Mouse (Mus musculus): ENCODE measurements around the gene Traf7. TPM values are rescaled to one million over a fixed set of nuclear protein-coding genes. Genes with fewer than 3 reads are reported as not detected.

Gene Traf7
- 112 TPM for polyA plus RNA-seq (2012; fragmentation: generic; extraction: Trizol)

DNA sequence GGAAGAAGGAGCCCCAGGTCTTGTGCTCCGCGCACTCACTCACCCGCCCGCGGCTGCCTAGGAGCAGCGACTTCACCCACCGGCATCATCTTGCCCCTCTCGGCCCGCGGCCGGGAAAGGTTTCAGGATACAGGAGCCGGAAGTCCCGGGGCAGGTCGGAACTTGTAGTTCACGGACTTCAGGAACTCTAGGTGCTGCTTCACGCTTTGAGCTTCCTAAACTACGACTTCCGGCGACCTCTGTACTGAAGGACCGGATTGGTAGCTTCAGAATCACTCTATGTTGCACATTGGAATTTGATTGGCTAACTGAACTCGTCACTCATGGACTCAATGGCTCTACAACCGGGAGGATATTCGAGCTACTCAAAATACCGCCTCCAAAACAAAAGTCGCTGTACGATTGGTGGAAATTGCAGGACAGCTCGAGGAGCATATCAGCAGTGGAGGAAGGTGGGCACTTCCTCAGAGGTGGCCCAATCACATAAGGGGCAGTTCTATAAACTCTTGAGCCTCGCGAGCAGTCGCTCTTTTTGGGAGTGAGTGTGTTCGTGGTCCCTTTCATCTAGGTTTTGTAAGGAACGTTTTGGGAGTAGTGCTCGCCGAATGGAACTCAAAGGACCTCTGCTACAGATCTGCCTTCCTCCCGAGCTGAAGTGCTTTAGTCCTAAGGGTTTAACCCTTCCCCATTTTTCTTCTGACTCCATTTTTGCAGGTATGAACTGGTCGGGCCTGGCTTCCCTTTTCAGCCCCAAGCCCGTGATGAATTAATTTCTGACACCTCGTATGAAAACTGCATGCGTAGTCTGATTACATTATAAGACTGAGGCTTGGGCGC, at the start of gene Traf7:
Gene Traf7 (minus strand): TSS at position 216 of the 837 bp plus-strand sequence.
- Histone ChIP-seq H3K36me3 (ENCODE audit: control insufficient read depth, insufficient read depth) (no peaks in the 10 kb centered on the region), H3K4me3 (peak within 1 kb of the TSS; percentile 77), H3K4me2 (ENCODE audit: low read depth) (peak within 1 kb of the TSS; percentile 95), H3K27me3 (ENCODE audit: control insufficient read depth, insufficient read depth, insufficient read length) (no peaks in the 10 kb centered on the region), H3K79me2 (ENCODE audit: control insufficient read depth, insufficient read depth) (peaks cover 53% of the 10 kb centered on the region), H3ac (ENCODE audit: control insufficient read depth, insufficient read length) (peak within 1 kb of the TSS; percentile 11)
- TF ChIP-seq TCF12 (IDR thresholded peaks at IDR 0.05; ENCODE audit: insufficient read depth, poor library complexity, severe bottlenecking): no peak
- TF ChIP-seq REST (IDR thresholded peaks at IDR 0.05; ENCODE audit: insufficient read depth, insufficient read length): no peak
- TF ChIP-seq TCF3 (IDR thresholded peaks at IDR 0.05; ENCODE audit: insufficient read length, low read depth): no peak
- TF ChIP-seq MYOD1 (IDR thresholded peaks at IDR 0.05; ENCODE audit: control insufficient read depth in 1 of 3, insufficient read length in 2 of 3, low read depth in 2 of 3): no peak
- TF ChIP-seq SRF (IDR thresholded peaks at IDR 0.05; ENCODE audit: control insufficient read depth, insufficient read length, low read depth): no peak
- no peak for TF ChIP-seq MAX (IDR thresholded peaks at IDR 0.05; ENCODE audit: low read depth)
- peak; percentile 91 for TF ChIP-seq POLR2A (IDR thresholded peaks at IDR 0.05; ENCODE audit: insufficient read length, low read depth)
- no peak for TF ChIP-seq E2F4 (IDR thresholded peaks at IDR 0.05; ENCODE audit: insufficient read depth)
- TF ChIP-seq CEBPB (IDR thresholded peaks at IDR 0.05; ENCODE audit: insufficient read depth, poor library complexity, severe bottlenecking): no peak
- TF ChIP-seq POLR2AphosphoS2 (IDR thresholded peaks at IDR 0.05; ENCODE audit: insufficient read length, low read depth): peak; percentile 97
- TF ChIP-seq MYOG (IDR thresholded peaks at IDR 0.05; ENCODE audit: control insufficient read depth in 1 of 3, insufficient read depth in 1 of 3, insufficient read length in 2 of 3, low read depth in 2 of 3): no peak
- no peak for TF ChIP-seq USF1 (IDR thresholded peaks at IDR 0.05; ENCODE audit: low read depth)

DNA sequence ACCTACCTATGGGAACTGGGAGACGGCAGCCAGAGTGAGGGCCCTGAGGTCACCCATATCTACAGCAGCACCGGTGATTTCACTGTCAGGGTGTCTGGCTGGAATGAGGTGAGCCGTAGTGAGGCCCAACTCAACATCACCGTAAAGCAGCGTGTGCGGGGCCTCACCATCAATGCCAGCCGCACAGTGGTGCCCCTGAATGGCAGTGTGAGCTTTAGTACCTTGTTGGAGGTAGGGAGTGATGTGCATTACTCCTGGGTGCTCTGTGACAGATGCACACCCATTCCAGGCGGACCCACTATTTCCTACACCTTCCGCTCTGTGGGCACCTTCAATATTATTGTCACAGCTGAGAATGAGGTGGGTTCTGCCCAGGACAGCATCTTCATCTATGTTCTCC, 46.1 kb upstream of the Traf7 start:
- Histone ChIP-seq H3K4me2 (ENCODE audit: low read depth) (no peak overlapping the region), H3K36me3 (ENCODE audit: control insufficient read depth, insufficient read depth) (peaks cover 20% of the 10 kb centered on the region), H3ac (ENCODE audit: control insufficient read depth, insufficient read length) (no peak overlapping the region), H3K4me3 (no peak overlapping the region), H3K27me3 (ENCODE audit: control insufficient read depth, insufficient read depth, insufficient read length) (no peaks in the 10 kb centered on the region), H3K79me2 (ENCODE audit: control insufficient read depth, insufficient read depth) (no peaks in the 10 kb centered on the region)
- TF ChIP-seq USF1 (IDR thresholded peaks at IDR 0.05; ENCODE audit: low read depth): no peak
- TF ChIP-seq MYOG (IDR thresholded peaks at IDR 0.05; ENCODE audit: control insufficient read depth in 1 of 3, insufficient read depth in 1 of 3, insufficient read length in 2 of 3, low read depth in 2 of 3): no peak
- no peak for TF ChIP-seq POLR2AphosphoS2 (IDR thresholded peaks at IDR 0.05; ENCODE audit: insufficient read length, low read depth)
- TF ChIP-seq TCF3 (IDR thresholded peaks at IDR 0.05; ENCODE audit: insufficient read length, low read depth): no peak
- no peak for TF ChIP-seq MAX (IDR thresholded peaks at IDR 0.05; ENCODE audit: low read depth)
- TF ChIP-seq TCF12 (IDR thresholded peaks at IDR 0.05; ENCODE audit: insufficient read depth, poor library complexity, severe bottlenecking): no peak
- no peak for TF ChIP-seq SRF (IDR thresholded peaks at IDR 0.05; ENCODE audit: control insufficient read depth, insufficient read length, low read depth)
- no peak for TF ChIP-seq POLR2A (IDR thresholded peaks at IDR 0.05; ENCODE audit: insufficient read length, low read depth)
- no peak for TF ChIP-seq E2F4 (IDR thresholded peaks at IDR 0.05; ENCODE audit: insufficient read depth)
- TF ChIP-seq REST (IDR thresholded peaks at IDR 0.05; ENCODE audit: insufficient read depth, insufficient read length): no peak
- TF ChIP-seq MYOD1 (IDR thresholded peaks at IDR 0.05; ENCODE audit: control insufficient read depth in 1 of 3, insufficient read length in 2 of 3, low read depth in 2 of 3): no peak
- no peak for TF ChIP-seq CEBPB (IDR thresholded peaks at IDR 0.05; ENCODE audit: insufficient read depth, poor library complexity, severe bottlenecking)

DNA sequence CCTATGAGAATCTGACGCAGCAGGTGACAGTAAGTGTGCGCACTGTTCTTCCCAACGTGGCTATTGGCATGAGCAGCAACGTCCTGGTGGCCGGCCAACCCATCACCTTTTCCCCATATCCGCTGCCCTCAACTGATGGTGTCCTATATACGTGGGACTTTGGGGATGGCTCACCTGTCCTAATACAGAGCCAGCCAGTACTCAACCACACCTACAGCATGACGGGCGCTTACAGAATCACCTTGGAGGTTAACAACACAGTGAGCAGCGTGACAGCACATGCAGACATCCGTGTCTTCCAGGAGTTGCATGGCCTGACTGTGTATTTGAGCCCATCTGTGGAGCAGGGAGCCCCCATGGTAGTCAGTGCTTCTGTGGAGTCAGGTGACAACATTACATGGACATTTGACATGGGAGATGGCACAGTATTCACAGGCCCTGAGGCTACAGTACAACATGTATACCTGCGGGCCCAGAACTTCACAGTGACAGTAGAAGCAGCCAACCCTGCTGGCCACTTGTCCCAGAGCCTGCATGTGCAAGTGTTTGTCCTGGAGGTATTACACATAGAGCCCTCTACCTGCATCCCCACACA, 45.0 kb upstream of the Traf7 start:
- no peaks in the 10 kb centered on the region for H3K79me2 ChIP-seq (ENCODE audit: control insufficient read depth, insufficient read depth)
- H3K4me2 ChIP-seq (ENCODE audit: low read depth): no peak overlapping the region
- TF ChIP-seq E2F4 (IDR thresholded peaks at IDR 0.05; ENCODE audit: insufficient read depth) (no peak), REST (IDR thresholded peaks at IDR 0.05; ENCODE audit: insufficient read depth, insufficient read length) (no peak), MAX (IDR thresholded peaks at IDR 0.05; ENCODE audit: low read depth) (no peak), CEBPB (IDR thresholded peaks at IDR 0.05; ENCODE audit: insufficient read depth, poor library complexity, severe bottlenecking) (no peak), SRF (IDR thresholded peaks at IDR 0.05; ENCODE audit: control insufficient read depth, insufficient read length, low read depth) (no peak), USF1 (IDR thresholded peaks at IDR 0.05; ENCODE audit: low read depth) (no peak), TCF3 (IDR thresholded peaks at IDR 0.05; ENCODE audit: insufficient read length, low read depth) (no peak), TCF12 (IDR thresholded peaks at IDR 0.05; ENCODE audit: insufficient read depth, poor library complexity, severe bottlenecking) (no peak)
- H3K4me3 ChIP-seq: no peak overlapping the region
- no peaks in the 10 kb centered on the region for H3K27me3 ChIP-seq (ENCODE audit: control insufficient read depth, insufficient read depth, insufficient read length)
- H3ac ChIP-seq (ENCODE audit: control insufficient read depth, insufficient read length): no peak overlapping the region
- peaks cover 22% of the 10 kb centered on the region for H3K36me3 ChIP-seq (ENCODE audit: control insufficient read depth, insufficient read depth)

DNA sequence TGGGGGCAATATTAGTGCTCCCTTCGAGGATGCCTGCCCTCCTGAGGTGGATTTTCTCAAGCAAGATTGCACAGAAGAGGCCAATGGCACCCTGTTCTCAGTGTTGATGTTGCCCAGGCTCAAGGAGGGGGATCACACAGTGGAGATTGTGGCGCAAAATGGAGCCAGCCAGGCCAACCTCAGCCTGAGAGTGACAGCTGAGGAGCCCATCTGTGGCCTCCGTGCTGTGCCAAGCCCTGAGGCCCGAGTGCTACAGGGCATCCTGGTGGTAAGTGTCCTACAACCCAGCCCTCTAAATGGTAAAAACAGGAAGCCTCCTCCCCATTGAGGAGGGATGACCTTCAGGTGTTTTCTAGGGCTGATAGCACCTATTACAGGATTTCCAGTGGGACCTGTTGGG, 42.1 kb upstream of the Traf7 start:
- H3K27me3 ChIP-seq (ENCODE audit: control insufficient read depth, insufficient read depth, insufficient read length): no peaks in the 10 kb centered on the region
- peaks cover 26% of the 10 kb centered on the region for H3K36me3 ChIP-seq (ENCODE audit: control insufficient read depth, insufficient read depth)
- H3K79me2 ChIP-seq (ENCODE audit: control insufficient read depth, insufficient read depth): peaks cover 5% of the 10 kb centered on the region
- H3ac ChIP-seq (ENCODE audit: control insufficient read depth, insufficient read length): no peak overlapping the region
- no peak overlapping the region for H3K4me3 ChIP-seq
- TF ChIP-seq TCF12 (IDR thresholded peaks at IDR 0.05; ENCODE audit: insufficient read depth, poor library complexity, severe bottlenecking) (no peak), TCF3 (IDR thresholded peaks at IDR 0.05; ENCODE audit: insufficient read length, low read depth) (no peak), REST (IDR thresholded peaks at IDR 0.05; ENCODE audit: insufficient read depth, insufficient read length) (no peak), CEBPB (IDR thresholded peaks at IDR 0.05; ENCODE audit: insufficient read depth, poor library complexity, severe bottlenecking) (no peak), E2F4 (IDR thresholded peaks at IDR 0.05; ENCODE audit: insufficient read depth) (no peak), MAX (IDR thresholded peaks at IDR 0.05; ENCODE audit: low read depth) (no peak), SRF (IDR thresholded peaks at IDR 0.05; ENCODE audit: control insufficient read depth, insufficient read length, low read depth) (no peak), MYOG (IDR thresholded peaks at IDR 0.05; ENCODE audit: control insufficient read depth in 1 of 3, insufficient read depth in 1 of 3, insufficient read length in 2 of 3, low read depth in 2 of 3) (no peak), POLR2A (IDR thresholded peaks at IDR 0.05; ENCODE audit: insufficient read length, low read depth) (no peak), USF1 (IDR thresholded peaks at IDR 0.05; ENCODE audit: low read depth) (no peak), POLR2AphosphoS2 (IDR thresholded peaks at IDR 0.05; ENCODE audit: insufficient read length, low read depth) (no peak), MYOD1 (IDR thresholded peaks at IDR 0.05; ENCODE audit: control insufficient read depth in 1 of 3, insufficient read length in 2 of 3, low read depth in 2 of 3) (no peak)
- H3K4me2 ChIP-seq (ENCODE audit: low read depth): no peak overlapping the region

Measured in myocyte (in vitro differentiated cells).